Mouse (Mus musculus) kidney, embryonic 16.5 days (tissue): ENCODE measurements around the gene Arhgef38. TPM values are rescaled to one million over a fixed set of nuclear protein-coding genes. Genes with fewer than 3 reads are reported as not detected.

ENCODE experiments used
- ATAC-seq: fragments of 200-750 bp; cut with Nextera tagmentation; 2 replicates; pipeline ENCODE4 v1.8.0; 2017; ENCODE audit warnings: moderate TSS enrichment; ENCODE audit not compliant: low FRiP score, low TSS enrichment
- H3K27ac ChIP-seq: fragments of 300-500 bp; sonication (generic); 2 replicates; pipeline ENCODE4 v1.5.1; 2014; ENCODE audit warnings: low read length
- H3K27me3 ChIP-seq: fragments of 300-500 bp; sonication (generic); 2 replicates; pipeline ENCODE4 v1.6.1; 2014; ENCODE audit warnings: low read length, control low read depth, mixed read lengths; ENCODE audit not compliant: insufficient read depth
- H3K36me3 ChIP-seq: fragments of 300-500 bp; sonication (generic); 2 replicates; pipeline ENCODE4 v1.6.1; 2014; ENCODE audit warnings: low read length, control low read depth, mixed read lengths; ENCODE audit not compliant: insufficient read depth
- H3K4me1 ChIP-seq: fragments of 300-500 bp; sonication (generic); 2 replicates; pipeline ENCODE4 v1.6.1; 2014; ENCODE audit warnings: low read length, control low read depth, mixed read lengths; ENCODE audit not compliant: insufficient read depth
- H3K4me2 ChIP-seq: fragments of 300-500 bp; sonication (generic); replicated peaks from 2 replicates; pipeline ENCODE4 v1.6.1; 2014; ENCODE audit warnings: low read depth, low read length
- H3K4me3 ChIP-seq: fragments of 300-500 bp; sonication (generic); 2 replicates; pipeline ENCODE4 v1.5.1; 2014; ENCODE audit warnings: mild to moderate bottlenecking, low read length
- H3K9ac ChIP-seq: fragments of 300-500 bp; sonication (generic); replicated peaks from 2 replicates; pipeline ENCODE4 v1.6.1; 2014; ENCODE audit warnings: low read length
- H3K9me3 ChIP-seq: fragments of 300-500 bp; sonication (generic); 2 replicates; pipeline ENCODE4 v1.6.1; 2016; ENCODE audit warnings: low read length, control low read depth
- WGBS: fragments of 180-500 bp; shearing (Covaris S2); extraction: QIAGEN DNeasy Blood & Tissue Kit; methylation state at CpG from one replicate; pipeline ENCODE4 v1.1.7; 2014; 5-methylcytosine and 5-hydroxymethylcytosine counted together
- polyA plus RNA-seq: library from polyadenylated mRNA; unstranded; fragments of >200 nt; fragmentation: Nextera tagmentation; extraction: Ambion mirVana; gene quantifications from 2 replicates; pipeline ENCODE4 v1.2.1, GENCODE M21; 2015

Gene Arhgef38
- polyA plus RNA-seq, 1 experiment from 2014 or later, result 6.5 TPM

GRCm38 (mm10) chr3:133172291-133172690 is 62.5 kb downstream of the Arhgef38 start:
- ATAC-seq, result no peak
- Histone ChIP-seq H3K4me2 (no peak overlapping the region), H3K4me3 (no peak overlapping the region), H3K27me3 (no peaks in the 10 kb centered on the region), H3K9me3 (no peaks in the 10 kb centered on the region), H3K4me1 (no peaks in the 10 kb centered on the region), H3K27ac (no peak overlapping the region), H3K36me3 (no peaks in the 10 kb centered on the region), H3K9ac (no peak overlapping the region)
- 89% methylated on average over 4 of the region's 4 CpGs for WGBS

GRCm38 (mm10) chr3:133169737-133170136 is 65.0 kb downstream of the Arhgef38 start:
- 79% methylated on average over 7 of the region's 7 CpGs for WGBS
- Histone ChIP-seq H3K27me3 (no peaks in the 10 kb centered on the region), H3K9ac (no peak overlapping the region), H3K36me3 (no peaks in the 10 kb centered on the region), H3K9me3 (no peaks in the 10 kb centered on the region), H3K27ac (no peak overlapping the region), H3K4me1 (no peaks in the 10 kb centered on the region), H3K4me2 (no peak overlapping the region), H3K4me3 (no peak overlapping the region)
- no peak for ATAC-seq

GRCm38 (mm10) chr3:133167550-133167949 is 67.2 kb downstream of the Arhgef38 start:
- no peaks in the 10 kb centered on the region for H3K9me3 ChIP-seq
- no peak overlapping the region for H3K9ac ChIP-seq
- H3K27ac ChIP-seq, result no peak overlapping the region
- H3K4me3 ChIP-seq, result no peak overlapping the region
- ATAC-seq, result no peak
- no peaks in the 10 kb centered on the region for H3K4me1 ChIP-seq
- H3K27me3 ChIP-seq, result no peaks in the 10 kb centered on the region
- H3K4me2 ChIP-seq, result no peak overlapping the region
- 84% methylated on average over 6 of the region's 6 CpGs for WGBS
- H3K36me3 ChIP-seq, result no peaks in the 10 kb centered on the region

GRCm38 (mm10) chr3:133165130-133165529 is 69.6 kb downstream of the Arhgef38 start:
- Histone ChIP-seq H3K27me3 (no peaks in the 10 kb centered on the region), H3K9ac (no peak overlapping the region), H3K4me3 (no peak overlapping the region), H3K36me3 (no peaks in the 10 kb centered on the region), H3K4me1 (no peaks in the 10 kb centered on the region), H3K9me3 (no peaks in the 10 kb centered on the region), H3K27ac (no peak overlapping the region), H3K4me2 (no peak overlapping the region)
- no peak for ATAC-seq
- 12% methylated on average over 1 of the region's 1 CpGs for WGBS

GRCm38 (mm10) chr3:133163913-133164406 is 70.8 kb downstream of the Arhgef38 start:
- H3K27ac ChIP-seq, result no peak overlapping the region
- H3K4me1 ChIP-seq, result no peaks in the 10 kb centered on the region
- WGBS, result 90% methylated on average over 6 of the region's 6 CpGs
- ATAC-seq, result no peak
- H3K4me3 ChIP-seq, result no peak overlapping the region
- H3K27me3 ChIP-seq, result no peaks in the 10 kb centered on the region
- no peak overlapping the region for H3K4me2 ChIP-seq
- H3K36me3 ChIP-seq, result no peaks in the 10 kb centered on the region
- H3K9me3 ChIP-seq, result no peaks in the 10 kb centered on the region
- no peak overlapping the region for H3K9ac ChIP-seq

- ATAC-seq, result no peak
- WGBS, result 69% methylated on average over 7 of the region's 7 CpGs
- H3K27ac ChIP-seq, result no peak overlapping the region
- no peak overlapping the region for H3K4me3 ChIP-seq
- H3K27me3 ChIP-seq, result no peaks in the 10 kb centered on the region
- H3K4me2 ChIP-seq, result no peak overlapping the region
- H3K4me1 ChIP-seq, result no peaks in the 10 kb centered on the region
- H3K9ac ChIP-seq, result no peak overlapping the region
- H3K36me3 ChIP-seq, result no peaks in the 10 kb centered on the region
- H3K9me3 ChIP-seq, result no peaks in the 10 kb centered on the region
Observed at GRCm38 (mm10) chr3:133163174-133163573, 71.6 kb downstream of the Arhgef38 start.

- ATAC-seq, result no peak
- no peaks in the 10 kb centered on the region for H3K9me3 ChIP-seq
- no peaks in the 10 kb centered on the region for H3K4me1 ChIP-seq
- H3K9ac ChIP-seq, result no peak overlapping the region
- H3K4me2 ChIP-seq, result no peak overlapping the region
- no peaks in the 10 kb centered on the region for H3K36me3 ChIP-seq
- 87% methylated on average over 1 of the region's 1 CpGs for WGBS
- H3K27me3 ChIP-seq, result no peaks in the 10 kb centered on the region
- no peak overlapping the region for H3K27ac ChIP-seq
- no peak overlapping the region for H3K4me3 ChIP-seq
Observed at GRCm38 (mm10) chr3:133161407-133161806, 73.3 kb downstream of the Arhgef38 start.

GRCm38 (mm10) chr3:133158260-133158659 is 76.5 kb downstream of the Arhgef38 start:
- H3K36me3 ChIP-seq, result no peaks in the 10 kb centered on the region
- H3K4me3 ChIP-seq, result no peak overlapping the region
- no peak overlapping the region for H3K27ac ChIP-seq
- no peak for ATAC-seq
- no peak overlapping the region for H3K4me2 ChIP-seq
- no peaks in the 10 kb centered on the region for H3K27me3 ChIP-seq
- H3K9me3 ChIP-seq, result no peaks in the 10 kb centered on the region
- H3K9ac ChIP-seq, result no peak overlapping the region
- no peaks in the 10 kb centered on the region for H3K4me1 ChIP-seq
- 55% methylated on average over 5 of the region's 5 CpGs for WGBS

- Histone ChIP-seq H3K9ac (no peak overlapping the region), H3K36me3 (no peaks in the 10 kb centered on the region), H3K4me2 (no peak overlapping the region), H3K27me3 (no peaks in the 10 kb centered on the region), H3K4me3 (no peak overlapping the region), H3K9me3 (no peaks in the 10 kb centered on the region), H3K4me1 (no peaks in the 10 kb centered on the region), H3K27ac (no peak overlapping the region)
- no peak for ATAC-seq
- WGBS, result 77% methylated on average over 8 of the region's 8 CpGs
Observed at GRCm38 (mm10) chr3:133154683-133155082, 80.1 kb downstream of the Arhgef38 start.

GRCm38 (mm10) chr3:133153629-133154028 is 81.1 kb downstream of the Arhgef38 start:
- Histone ChIP-seq H3K27ac (no peak overlapping the region), H3K9ac (no peak overlapping the region), H3K4me1 (no peaks in the 10 kb centered on the region), H3K36me3 (no peaks in the 10 kb centered on the region), H3K4me2 (no peak overlapping the region), H3K4me3 (no peak overlapping the region), H3K27me3 (no peaks in the 10 kb centered on the region), H3K9me3 (no peaks in the 10 kb centered on the region)
- no peak for ATAC-seq
- whole genome bisulfite sequencing, result 63% methylated on average over 6 of the region's 6 CpGs
